Mouse (Mus musculus): ENCODE measurements around the gene Lims1.

GRCm38 (mm10) chr10:58294246-58294645 is 29.0 kb upstream of the Lims1 start:
- TF ChIP-seq CTCF (IDR thresholded peaks at IDR 0.05; ENCODE audit: low read depth) (no peak), EP300 (optimal IDR thresholded peaks at IDR 0.05) (no peak)

All from stomach, postnatal 0 days (tissue).